Mouse (Mus musculus): ENCODE measurements at regions not wholly inside any gene's neighbourhood (a gene's known extent, or its start where the extent isn't known, plus 50 kb on each side); places are given as distances from the start of the nearest gene placed in this dataset.
"Not testable (repeated sequence)": the region's sequence is repeated elsewhere in the genome, so short reads cannot be mapped to it uniquely, and the experiment has no call there.

DNA sequence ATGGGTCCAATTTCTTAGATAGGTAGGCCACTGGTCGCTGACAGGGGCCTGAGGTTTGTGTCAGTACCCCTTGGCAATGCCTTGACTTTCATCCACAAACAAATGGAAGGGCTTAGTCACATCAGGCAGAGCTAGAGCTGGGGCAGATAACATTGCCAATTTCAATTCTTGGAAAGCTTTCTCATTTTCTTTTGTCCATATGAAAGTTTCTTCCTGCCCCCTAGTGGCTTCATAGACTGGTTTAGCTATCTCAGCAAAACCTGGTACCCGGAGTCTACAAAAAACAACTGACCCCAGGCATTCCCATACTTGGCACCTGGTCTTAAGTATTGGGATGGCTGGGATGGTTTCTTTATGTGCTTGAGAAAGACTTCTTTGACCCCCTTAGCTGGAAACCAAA is 161.4 kb upstream of the Thpo start:
- Histone ChIP-seq H3K9me3 (ENCODE audit: control insufficient read depth, low read length) (no peaks in the 10 kb centered on the region), H3K4me2 (ENCODE audit: low read depth, low read length) (no peak overlapping the region), H3K27me3 (ENCODE audit: control insufficient read depth, insufficient read depth, low read depth, low read length) (no peaks in the 10 kb centered on the region), H3K9ac (ENCODE audit: low read length) (no peak overlapping the region), H3K36me3 (ENCODE audit: control insufficient read depth, insufficient read depth, low read length) (no peaks in the 10 kb centered on the region), H3K4me3 (ENCODE audit: low read length) (no peak overlapping the region), H3K4me1 (replicated peaks; ENCODE audit: control insufficient read depth, insufficient read depth, low read length) (no peaks in the 10 kb centered on the region), H3K27ac (ENCODE audit: low read length) (no peak overlapping the region)
- WGBS, result 39% methylated on average over 2 of the region's 2 CpGs
- ATAC-seq (ENCODE audit: low read depth), result 0 out of 2 replicates have a peak, but pooled peaks have one; percentile 17

DNA sequence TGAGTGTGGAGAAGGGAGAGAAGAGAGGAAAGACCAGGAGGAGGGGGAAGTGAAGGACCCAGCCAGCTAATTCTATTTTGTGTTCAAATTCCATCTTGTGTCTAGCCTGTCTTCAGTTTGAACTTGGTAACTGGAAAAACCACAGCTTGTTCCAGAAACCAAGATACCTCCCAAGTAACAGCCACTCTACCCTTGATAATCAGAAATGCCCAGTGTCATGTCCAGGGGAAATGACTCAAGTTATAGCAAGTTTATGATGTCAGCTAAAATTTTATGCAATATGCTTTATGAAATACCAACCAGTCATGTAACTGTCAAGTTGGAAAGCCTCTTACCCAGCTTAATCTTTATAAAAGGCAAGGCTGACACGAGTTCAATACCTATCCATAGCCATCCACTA is 137.4 kb upstream of the Thpo start:
- no peak overlapping the region for H3K4me2 ChIP-seq (ENCODE audit: low read depth, low read length)
- no peak for ATAC-seq (ENCODE audit: low read depth)
- WGBS, result 30% methylated on average over 1 of the region's 1 CpGs
- no peaks in the 10 kb centered on the region for H3K27me3 ChIP-seq (ENCODE audit: control insufficient read depth, insufficient read depth, low read depth, low read length)
- H3K4me3 ChIP-seq (ENCODE audit: low read length), result no peak overlapping the region
- no peaks in the 10 kb centered on the region for H3K4me1 ChIP-seq (replicated peaks; ENCODE audit: control insufficient read depth, insufficient read depth, low read length)
- H3K27ac ChIP-seq (ENCODE audit: low read length), result no peak overlapping the region
- H3K9me3 ChIP-seq (ENCODE audit: control insufficient read depth, low read length), result no peaks in the 10 kb centered on the region
- H3K36me3 ChIP-seq (ENCODE audit: control insufficient read depth, insufficient read depth, low read length), result no peaks in the 10 kb centered on the region
- no peak overlapping the region for H3K9ac ChIP-seq (ENCODE audit: low read length)

DNA sequence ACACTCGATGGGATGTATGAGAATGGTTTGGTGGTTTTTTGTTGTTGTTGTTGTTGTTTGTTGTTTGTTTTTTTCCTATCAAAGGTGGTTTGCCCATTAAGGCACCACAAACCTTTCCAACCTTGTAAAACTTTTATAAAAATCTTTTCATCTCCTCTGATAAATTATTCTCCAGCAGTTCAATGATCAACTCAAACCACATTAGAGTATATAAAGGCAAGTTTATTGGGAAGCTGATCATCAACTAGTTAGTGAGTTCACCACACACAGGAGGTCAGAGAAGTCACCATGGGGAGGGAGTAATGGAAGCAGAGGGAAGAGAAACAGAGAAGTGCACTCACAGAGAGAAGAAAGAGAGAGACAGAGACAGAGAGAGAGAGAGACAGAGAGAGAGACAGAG is 132.5 kb upstream of the Thpo start:
- H3K9ac ChIP-seq (ENCODE audit: low read length), result no peak overlapping the region
- H3K27ac ChIP-seq (ENCODE audit: low read length), result no peak overlapping the region
- no peaks in the 10 kb centered on the region for H3K36me3 ChIP-seq (ENCODE audit: control insufficient read depth, insufficient read depth, low read length)
- H3K27me3 ChIP-seq (ENCODE audit: control insufficient read depth, insufficient read depth, low read depth, low read length), result no peaks in the 10 kb centered on the region
- no peak overlapping the region for H3K4me2 ChIP-seq (ENCODE audit: low read depth, low read length)
- no peaks in the 10 kb centered on the region for H3K4me1 ChIP-seq (replicated peaks; ENCODE audit: control insufficient read depth, insufficient read depth, low read length)
- 83% methylated on average over 1 of the region's 1 CpGs for WGBS
- no peak for ATAC-seq (ENCODE audit: low read depth)
- H3K4me3 ChIP-seq (ENCODE audit: low read length), result no peak overlapping the region
- no peaks in the 10 kb centered on the region for H3K9me3 ChIP-seq (ENCODE audit: control insufficient read depth, low read length)

DNA sequence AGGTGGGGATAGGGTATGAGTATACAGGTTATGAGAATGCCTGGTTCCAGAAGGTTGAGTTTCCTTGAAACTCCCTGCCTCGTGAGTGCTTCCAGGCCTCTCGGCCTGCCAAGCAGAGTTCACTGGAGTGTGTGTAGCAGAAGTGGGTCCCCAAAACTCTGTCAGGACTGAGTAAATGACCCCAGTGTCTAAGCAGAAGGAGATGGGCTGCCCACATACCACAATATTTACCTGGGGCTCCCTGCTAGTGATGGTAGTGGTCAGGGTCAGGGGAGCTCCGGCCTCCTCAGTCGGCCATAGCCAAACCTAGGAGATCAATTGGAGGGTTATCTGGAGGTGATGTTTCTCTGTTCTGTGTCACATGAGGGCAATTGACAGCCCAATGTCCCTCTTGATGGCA is 126.9 kb upstream of the Thpo start:
- no peak overlapping the region for H3K4me3 ChIP-seq (ENCODE audit: low read length)
- H3K9ac ChIP-seq (ENCODE audit: low read length), result no peak overlapping the region
- H3K9me3 ChIP-seq (ENCODE audit: control insufficient read depth, low read length), result no peaks in the 10 kb centered on the region
- no peak overlapping the region for H3K27ac ChIP-seq (ENCODE audit: low read length)
- WGBS, result 88% methylated on average over 4 of the region's 4 CpGs
- no peak for ATAC-seq (ENCODE audit: low read depth)
- no peak overlapping the region for H3K4me2 ChIP-seq (ENCODE audit: low read depth, low read length)
- H3K27me3 ChIP-seq (ENCODE audit: control insufficient read depth, insufficient read depth, low read depth, low read length), result no peaks in the 10 kb centered on the region
- no peaks in the 10 kb centered on the region for H3K36me3 ChIP-seq (ENCODE audit: control insufficient read depth, insufficient read depth, low read length)
- H3K4me1 ChIP-seq (replicated peaks; ENCODE audit: control insufficient read depth, insufficient read depth, low read length), result no peaks in the 10 kb centered on the region

GRCm38 (mm10) chr16:20860606-20861005 is 126.3 kb upstream of the Thpo start:
- not testable (repeated sequence) for H3K36me3 ChIP-seq (ENCODE audit: control insufficient read depth, insufficient read depth, low read length); H3K9me3 ChIP-seq (ENCODE audit: control insufficient read depth, low read length); H3K4me1 ChIP-seq (replicated peaks; ENCODE audit: control insufficient read depth, insufficient read depth, low read length); H3K9ac ChIP-seq (ENCODE audit: low read length); H3K27me3 ChIP-seq (ENCODE audit: control insufficient read depth, insufficient read depth, low read depth, low read length); H3K4me2 ChIP-seq (ENCODE audit: low read depth, low read length); H3K27ac ChIP-seq (ENCODE audit: low read length); H3K4me3 ChIP-seq (ENCODE audit: low read length); ATAC-seq (ENCODE audit: low read depth)
- WGBS, result 75% methylated on average over 3 of the region's 3 CpGs

DNA sequence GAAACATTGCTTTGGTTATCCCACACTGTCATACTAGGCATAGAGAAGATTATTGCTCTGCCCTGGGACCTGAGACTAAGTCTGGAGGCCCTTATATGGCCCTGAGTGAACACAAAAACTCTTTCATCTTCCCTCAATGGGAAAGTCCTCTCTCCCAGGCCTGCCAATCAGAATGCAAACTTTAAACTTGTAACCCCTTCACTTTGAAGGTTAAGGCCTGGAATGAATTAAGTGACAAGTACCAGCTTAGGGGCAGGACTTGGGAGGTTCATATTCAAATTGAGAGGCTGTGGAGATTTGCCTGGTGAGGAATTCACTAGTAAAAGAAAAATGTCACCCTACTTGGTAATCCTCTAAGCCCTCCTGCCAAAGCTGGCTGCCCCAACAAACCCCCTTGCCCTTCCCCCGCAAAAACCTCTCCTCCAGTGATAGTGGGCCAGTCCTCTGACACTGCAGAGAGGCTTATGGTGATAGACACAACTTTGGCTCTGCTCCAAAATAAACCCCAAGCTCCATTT is 120.4 kb upstream of the Thpo start:
- 68% methylated on average over 1 of the region's 1 CpGs for WGBS
- Histone ChIP-seq H3K9me3 (ENCODE audit: control insufficient read depth, low read length) (no peaks in the 10 kb centered on the region), H3K4me2 (ENCODE audit: low read depth, low read length) (no peak overlapping the region), H3K9ac (ENCODE audit: low read length) (no peak overlapping the region), H3K27ac (ENCODE audit: low read length) (no peak overlapping the region), H3K4me1 (replicated peaks; ENCODE audit: control insufficient read depth, insufficient read depth, low read length) (no peaks in the 10 kb centered on the region), H3K27me3 (ENCODE audit: control insufficient read depth, insufficient read depth, low read depth, low read length) (no peaks in the 10 kb centered on the region), H3K36me3 (ENCODE audit: control insufficient read depth, insufficient read depth, low read length) (no peaks in the 10 kb centered on the region), H3K4me3 (ENCODE audit: low read length) (no peak overlapping the region)
- no peak for ATAC-seq (ENCODE audit: low read depth)

- no peaks in the 10 kb centered on the region for H3K27me3 ChIP-seq (ENCODE audit: control insufficient read depth, insufficient read depth, low read depth, low read length)
- no peak overlapping the region for H3K27ac ChIP-seq (ENCODE audit: low read length)
- H3K4me1 ChIP-seq (replicated peaks; ENCODE audit: control insufficient read depth, insufficient read depth, low read length), result no peaks in the 10 kb centered on the region; the same call in 1 of the 2 replicates
- H3K36me3 ChIP-seq (ENCODE audit: control insufficient read depth, insufficient read depth, low read length), result no peaks in the 10 kb centered on the region
- no peak for ATAC-seq (ENCODE audit: low read depth)
- no peak overlapping the region for H3K9ac ChIP-seq (ENCODE audit: low read length)
- H3K4me3 ChIP-seq (ENCODE audit: low read length), result no peak overlapping the region
- WGBS, result 27% methylated on average over 2 of the region's 2 CpGs
- no peaks in the 10 kb centered on the region for H3K9me3 ChIP-seq (ENCODE audit: control insufficient read depth, low read length)
- H3K4me2 ChIP-seq (ENCODE audit: low read depth, low read length), result no peak overlapping the region
Observed at GRCm38 (mm10) chr16:20838151-20838550, 103.8 kb upstream of the Thpo start.

DNA sequence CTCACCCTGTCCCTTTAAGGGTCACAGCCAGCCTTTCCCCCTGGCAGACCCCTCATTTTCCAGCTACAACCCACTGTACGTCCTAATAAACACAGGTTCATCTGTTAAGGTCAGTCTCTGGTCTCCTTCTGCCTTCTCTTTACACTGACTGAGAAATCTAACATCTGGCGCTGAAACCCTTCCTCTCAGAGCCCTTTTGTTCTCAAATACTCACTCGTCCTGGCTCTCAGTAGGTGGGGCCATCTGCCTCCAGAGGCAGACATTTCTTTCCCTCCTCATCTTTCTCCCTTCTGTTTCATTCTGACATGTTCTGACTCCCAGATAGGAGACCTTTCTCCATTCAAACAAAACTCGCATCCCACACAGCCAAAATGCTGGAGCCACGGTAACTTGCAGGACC is 102.6 kb upstream of the Thpo start:
- Histone ChIP-seq H3K4me3 (ENCODE audit: low read length) (no peak overlapping the region), H3K9me3 (ENCODE audit: control insufficient read depth, low read length) (no peaks in the 10 kb centered on the region), H3K36me3 (ENCODE audit: control insufficient read depth, insufficient read depth, low read length) (no peaks in the 10 kb centered on the region), H3K4me1 (replicated peaks; ENCODE audit: control insufficient read depth, insufficient read depth, low read length) (no peaks in the 10 kb centered on the region; the same call in 1 of the 2 replicates), H3K4me2 (ENCODE audit: low read depth, low read length) (no peak overlapping the region), H3K27ac (ENCODE audit: low read length) (no peak overlapping the region), H3K9ac (ENCODE audit: low read length) (no peak overlapping the region), H3K27me3 (ENCODE audit: control insufficient read depth, insufficient read depth, low read depth, low read length) (no peaks in the 10 kb centered on the region)
- ATAC-seq (ENCODE audit: low read depth), result no peak
- 37% methylated on average over 5 of the region's 5 CpGs for WGBS

- ATAC-seq (ENCODE audit: low read depth); H3K4me1 ChIP-seq (replicated peaks; ENCODE audit: control insufficient read depth, insufficient read depth, low read length); H3K4me3 ChIP-seq (ENCODE audit: low read length); H3K27me3 ChIP-seq (ENCODE audit: control insufficient read depth, insufficient read depth, low read depth, low read length); H3K27ac ChIP-seq (ENCODE audit: low read length); H3K9ac ChIP-seq (ENCODE audit: low read length); H3K9me3 ChIP-seq (ENCODE audit: control insufficient read depth, low read length); H3K36me3 ChIP-seq (ENCODE audit: control insufficient read depth, insufficient read depth, low read length); H3K4me2 ChIP-seq (ENCODE audit: low read depth, low read length): not testable (repeated sequence)
- WGBS, result 81% methylated on average over 10 of the region's 10 CpGs
Observed at GRCm38 (mm10) chr16:20833838-20834237, 99.5 kb upstream of the Thpo start.

DNA sequence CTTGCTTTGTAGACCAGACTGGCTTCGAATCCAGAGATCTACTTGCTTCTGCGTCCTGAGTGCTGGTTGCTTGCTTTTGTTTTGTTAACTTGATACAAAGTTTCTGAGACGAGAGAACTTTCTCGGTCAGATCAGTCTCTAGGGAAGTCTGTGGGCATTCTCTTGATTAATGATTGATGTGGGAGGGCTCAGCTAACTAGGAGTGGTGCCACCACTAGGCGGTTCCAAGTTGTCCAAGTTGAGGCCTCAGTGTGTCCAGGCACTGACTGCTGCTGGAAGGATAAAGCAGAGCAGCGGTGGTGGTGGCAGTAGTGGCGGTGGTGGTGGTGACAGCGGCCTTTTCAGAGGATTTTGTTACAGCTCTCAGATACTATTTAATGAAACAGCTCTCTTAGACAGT is 99.0 kb upstream of the Thpo start:
- H3K9me3 ChIP-seq (ENCODE audit: control insufficient read depth, low read length), result no peaks in the 10 kb centered on the region
- H3K27me3 ChIP-seq (ENCODE audit: control insufficient read depth, insufficient read depth, low read depth, low read length), result no peaks in the 10 kb centered on the region
- no peak overlapping the region for H3K4me2 ChIP-seq (ENCODE audit: low read depth, low read length)
- no peaks in the 10 kb centered on the region for H3K36me3 ChIP-seq (ENCODE audit: control insufficient read depth, insufficient read depth, low read length)
- no peak overlapping the region for H3K27ac ChIP-seq (ENCODE audit: low read length)
- no peak for ATAC-seq (ENCODE audit: low read depth)
- no peak overlapping the region for H3K9ac ChIP-seq (ENCODE audit: low read length)
- 65% methylated on average over 8 of the region's 8 CpGs for WGBS
- no peak overlapping the region for H3K4me3 ChIP-seq (ENCODE audit: low read length)
- peaks cover 3% of the 10 kb centered on the region; the same call in 1 of the 2 replicates for H3K4me1 ChIP-seq (replicated peaks; ENCODE audit: control insufficient read depth, insufficient read depth, low read length)

Measured in lung, embryonic 16.5 days (tissue).